Mouse (Mus musculus) heart, adult 2 months (tissue): Measurements from ENCODE around the gene Ntrk3.

Source experiments
- CTCF ChIP-seq: fragments of 200-600 bp; IDR thresholded peaks from 2 replicates; pipeline ENCODE4 v1.8.1; 2022; ENCODE audit warnings: antibody characterized with exemption, mild to moderate bottlenecking, moderate library complexity
- EP300 ChIP-seq: fragments of 200-500 bp; IDR thresholded peaks from 2 replicates; pipeline ENCODE4 v1.6.1; 2011; ENCODE audit warnings: low read depth, low read length, control low read depth; ENCODE audit not compliant: insufficient read depth
- POLR2A ChIP-seq: fragments of 200-500 bp; IDR thresholded peaks from 2 replicates; pipeline ENCODE4 v1.6.1; 2011; ENCODE audit warnings: mild to moderate bottlenecking, low read depth, low read length, control low read depth; ENCODE audit not compliant: insufficient read depth

DNA sequence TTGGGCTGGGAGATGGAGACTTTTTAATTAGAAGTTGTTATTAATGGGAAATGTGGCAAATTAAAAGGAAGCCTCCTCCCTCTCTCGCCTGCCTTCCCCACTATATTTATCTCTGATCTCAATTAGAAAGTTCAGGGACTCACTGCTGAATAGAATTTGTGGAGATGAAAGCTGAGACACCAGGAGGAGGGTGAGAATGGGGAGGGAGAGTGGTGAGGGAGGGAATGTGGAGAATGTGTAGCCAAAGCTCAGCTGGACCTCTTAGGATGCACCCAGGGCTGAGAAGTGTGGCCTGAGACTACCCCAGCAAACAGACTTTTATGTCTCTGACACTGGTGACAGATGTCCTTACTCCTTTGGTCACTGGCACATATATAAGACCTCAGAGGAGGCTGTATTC is 86.3 kb downstream of the Ntrk3 start:
- TF ChIP-seq CTCF (no peak), POLR2A (no peak), EP300 (no peak)
